Mouse (Mus musculus): Measurements from ENCODE around the gene Tut4.

DNA sequence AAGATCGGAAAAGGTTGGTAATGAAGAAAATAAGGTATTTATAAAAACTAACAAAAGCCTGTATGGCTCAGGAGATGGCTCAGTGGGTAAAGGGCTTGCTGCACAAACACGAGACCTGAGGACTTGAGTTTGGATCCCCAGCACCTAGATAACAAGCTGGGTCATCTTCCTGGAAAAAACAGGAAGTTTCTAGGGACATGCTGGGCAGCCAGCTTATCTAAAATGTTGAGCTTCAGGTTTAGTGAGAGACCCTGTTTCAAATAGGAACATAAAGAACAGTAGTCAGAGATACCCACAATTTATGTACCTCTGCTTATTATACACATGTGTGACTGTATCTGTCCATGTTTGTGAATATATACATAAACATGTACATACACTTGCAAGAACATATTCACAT is 43.8 kb downstream of the Tut4 start:
- TF ChIP-seq CTCF (IDR thresholded peaks at IDR 0.05; ENCODE audit: insufficient read depth, low read length), result no peak
- no peak for TF ChIP-seq POLR2A (IDR thresholded peaks at IDR 0.05; ENCODE audit: borderline replicate concordance, extremely low read depth, low read depth, low read length)

Measured in lung, adult 2 months (tissue).